Mouse (Mus musculus): ENCODE data around the gene C1qtnf6. TPM values are rescaled to one million over a fixed set of nuclear protein-coding genes. Genes with fewer than 3 reads are reported as not detected.

The C1qtnf6 gene
- polyA plus RNA-seq, 1 experiment from 2014 or later = 41.1 TPM

DNA sequence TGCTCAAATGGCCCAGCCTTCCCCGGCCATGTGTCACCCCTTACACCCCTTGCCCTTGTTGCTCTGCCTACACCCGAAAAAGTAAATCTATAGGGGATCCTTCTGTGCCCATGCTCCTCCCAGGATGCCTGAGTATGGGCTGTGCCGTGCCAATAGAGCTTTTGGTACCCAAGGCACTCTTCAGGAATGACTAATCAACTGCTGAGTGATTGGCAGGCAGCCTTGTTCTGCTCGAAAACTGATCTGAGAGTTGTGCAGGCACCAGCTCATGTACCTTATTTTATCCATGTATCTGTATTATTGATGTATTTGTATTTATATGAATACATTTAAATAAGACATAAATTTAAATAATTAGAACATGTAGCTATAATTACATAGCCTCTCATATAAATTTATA lies 44.1 kb downstream of the C1qtnf6 start:
- ATAC-seq (ENCODE audit: insufficient number of reproducible peaks, insufficient read depth, low FRiP score, low read depth) = no peak

DNA sequence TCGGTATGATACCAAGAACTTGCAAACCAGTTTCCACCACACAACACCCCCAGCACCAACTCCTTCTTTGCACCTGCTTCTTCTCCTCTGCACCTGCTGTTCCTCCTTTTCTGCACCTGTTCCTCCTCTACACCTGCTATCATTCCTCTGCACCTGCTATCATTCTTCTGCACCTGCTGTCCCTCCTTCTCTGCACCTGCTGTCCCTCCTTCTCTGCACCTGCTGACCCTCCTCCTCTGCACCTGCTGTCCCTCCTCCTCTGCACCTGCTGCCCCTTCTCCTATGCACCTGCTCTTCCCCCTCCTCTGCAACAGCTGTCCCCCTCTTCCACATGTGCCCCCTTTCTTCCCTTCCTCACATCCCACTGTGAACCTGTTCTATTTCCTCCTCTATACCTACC lies 44.7 kb downstream of the C1qtnf6 start:
- H3K27ac ChIP-seq (replicated peaks in 1 of 2; ENCODE audit: control insufficient read depth in 1 of 2, insufficient read depth in 1 of 2, low read depth in 2 of 2, low read length in 2 of 2) = no peak overlapping the region
- H3K4me3 ChIP-seq (ENCODE audit: control insufficient read depth in 1 of 2, insufficient read depth in 1 of 2, low read depth in 1 of 2, low read length in 2 of 2) = no peak overlapping the region
- WGBS = 87% methylated on average over 1 of the region's 1 CpGs
- no peaks in the 10 kb centered on the region for H3K36me3 ChIP-seq (ENCODE audit: control insufficient read depth, insufficient read depth, low read length)
- ATAC-seq (ENCODE audit: insufficient number of reproducible peaks, insufficient read depth, low FRiP score, low read depth) = no peak
- H3K4me1 ChIP-seq (ENCODE audit: control insufficient read depth in 2 of 2, insufficient read depth in 2 of 2, low read length in 2 of 2) = peaks cover 0 to 3% of the 10 kb centered on the region in 2 experiments; a peak in 1 of 4 replicates
- H3K4me2 ChIP-seq (ENCODE audit: low read length) = no peak overlapping the region
- H3K9me3 ChIP-seq (ENCODE audit: control insufficient read depth, low read length) = no peaks in the 10 kb centered on the region
- H3K27me3 ChIP-seq (ENCODE audit: control insufficient read depth, insufficient read depth, low read length) = 0 out of 2 replicates have a peak, but pooled peaks cover 11% of the 10 kb centered on the region
- H3K9ac ChIP-seq (ENCODE audit: low read length) = no peak overlapping the region

More for the DNA sequence above, 44.1 kb downstream of the C1qtnf6 start:
- H3K36me3 ChIP-seq (ENCODE audit: control insufficient read depth, insufficient read depth, low read length) = no peaks in the 10 kb centered on the region
- no peaks in the 10 kb centered on the region for H3K9me3 ChIP-seq (ENCODE audit: control insufficient read depth, low read length)
- WGBS = 60% methylated on average over 4 of the region's 4 CpGs
- peaks cover 0 to 3% of the 10 kb centered on the region in 2 experiments; a peak in 1 of 4 replicates for H3K4me1 ChIP-seq (ENCODE audit: control insufficient read depth in 2 of 2, insufficient read depth in 2 of 2, low read length in 2 of 2)
- no peak overlapping the region for H3K4me3 ChIP-seq (ENCODE audit: control insufficient read depth in 1 of 2, insufficient read depth in 1 of 2, low read depth in 1 of 2, low read length in 2 of 2)
- H3K27me3 ChIP-seq (ENCODE audit: control insufficient read depth, insufficient read depth, low read length) = 0 out of 2 replicates have a peak, but pooled peaks cover 11% of the 10 kb centered on the region
- no peak overlapping the region for H3K4me2 ChIP-seq (ENCODE audit: low read length)
- H3K9ac ChIP-seq (ENCODE audit: low read length) = no peak overlapping the region
- no peak overlapping the region for H3K27ac ChIP-seq (replicated peaks in 1 of 2; ENCODE audit: control insufficient read depth in 1 of 2, insufficient read depth in 1 of 2, low read depth in 2 of 2, low read length in 2 of 2)

DNA sequence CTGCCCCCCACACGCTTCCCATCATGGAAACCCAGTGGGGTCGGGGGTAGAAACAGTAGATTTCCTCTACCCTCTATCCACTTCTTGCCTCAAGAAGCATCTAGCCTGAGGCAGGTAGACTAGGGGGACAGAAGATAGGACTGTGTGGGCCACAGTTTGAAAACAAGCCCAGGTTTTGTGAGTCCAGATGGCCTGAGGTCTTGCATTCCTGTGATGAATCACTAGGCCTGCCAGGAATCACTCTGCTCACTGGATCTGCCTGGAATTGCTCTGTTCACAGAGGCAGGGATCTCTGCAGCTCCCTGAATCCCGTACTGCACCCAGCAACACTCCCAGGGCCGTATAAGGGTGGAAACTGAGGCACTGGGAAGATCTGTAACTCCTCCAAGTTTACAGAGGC lies 47.9 kb downstream of the C1qtnf6 start:
- H3K9ac ChIP-seq (ENCODE audit: low read length) = no peak overlapping the region
- no peak overlapping the region for H3K27ac ChIP-seq (replicated peaks in 1 of 2; ENCODE audit: control insufficient read depth in 1 of 2, insufficient read depth in 1 of 2, low read depth in 2 of 2, low read length in 2 of 2)
- 0 out of 2 replicates have a peak, but pooled peaks cover 11% of the 10 kb centered on the region for H3K27me3 ChIP-seq (ENCODE audit: control insufficient read depth, insufficient read depth, low read length)
- H3K4me2 ChIP-seq (ENCODE audit: low read length) = no peak overlapping the region
- no peaks in the 10 kb centered on the region for H3K9me3 ChIP-seq (ENCODE audit: control insufficient read depth, low read length)
- H3K4me1 ChIP-seq (ENCODE audit: control insufficient read depth in 2 of 2, insufficient read depth in 2 of 2, low read length in 2 of 2) = peaks cover 0 to 7% of the 10 kb centered on the region in 2 experiments; a peak in 1 of 4 replicates
- ATAC-seq (ENCODE audit: insufficient number of reproducible peaks, insufficient read depth, low FRiP score, low read depth) = no peak
- 68% methylated on average over 4 of the region's 4 CpGs for WGBS
- H3K4me3 ChIP-seq (ENCODE audit: control insufficient read depth in 1 of 2, insufficient read depth in 1 of 2, low read depth in 1 of 2, low read length in 2 of 2) = no peak overlapping the region
- H3K36me3 ChIP-seq (ENCODE audit: control insufficient read depth, insufficient read depth, low read length) = no peaks in the 10 kb centered on the region

DNA sequence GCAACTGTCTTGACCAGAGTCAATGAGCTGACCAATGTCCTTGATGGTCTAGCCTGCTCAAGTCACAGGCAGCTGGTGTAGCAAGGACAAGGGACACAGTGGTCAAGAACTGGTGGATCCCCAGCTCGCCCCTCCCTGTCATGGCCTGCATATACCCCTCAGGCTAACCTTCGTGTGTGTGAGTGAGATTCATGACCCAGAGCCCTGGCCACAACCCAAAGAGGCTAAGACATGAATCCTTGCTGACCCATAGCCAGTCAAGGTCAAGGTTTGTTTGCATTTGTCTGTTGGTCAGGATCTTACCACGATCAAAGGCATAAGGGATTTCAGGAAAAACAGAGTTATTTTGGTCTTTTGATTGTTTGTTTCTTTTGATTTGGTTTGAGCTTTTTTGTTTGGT lies 48.7 kb downstream of the C1qtnf6 start:
- 66% methylated on average over 3 of the region's 3 CpGs for WGBS
- H3K36me3 ChIP-seq (ENCODE audit: control insufficient read depth, insufficient read depth, low read length) = no peaks in the 10 kb centered on the region
- no peak overlapping the region for H3K4me2 ChIP-seq (ENCODE audit: low read length)
- H3K9ac ChIP-seq (ENCODE audit: low read length) = no peak overlapping the region
- ATAC-seq (ENCODE audit: insufficient number of reproducible peaks, insufficient read depth, low FRiP score, low read depth) = no peak
- 0 out of 2 replicates have a peak, but pooled peaks cover 15% of the 10 kb centered on the region for H3K27me3 ChIP-seq (ENCODE audit: control insufficient read depth, insufficient read depth, low read length)
- no peak overlapping the region for H3K27ac ChIP-seq (replicated peaks in 1 of 2; ENCODE audit: control insufficient read depth in 1 of 2, insufficient read depth in 1 of 2, low read depth in 2 of 2, low read length in 2 of 2)
- H3K4me1 ChIP-seq (ENCODE audit: control insufficient read depth in 2 of 2, insufficient read depth in 2 of 2, low read length in 2 of 2) = peaks cover 0 to 7% of the 10 kb centered on the region in 2 experiments; a peak in 1 of 4 replicates
- no peak overlapping the region for H3K4me3 ChIP-seq (ENCODE audit: control insufficient read depth in 1 of 2, insufficient read depth in 1 of 2, low read depth in 1 of 2, low read length in 2 of 2)
- H3K9me3 ChIP-seq (ENCODE audit: control insufficient read depth, low read length) = no peaks in the 10 kb centered on the region

DNA sequence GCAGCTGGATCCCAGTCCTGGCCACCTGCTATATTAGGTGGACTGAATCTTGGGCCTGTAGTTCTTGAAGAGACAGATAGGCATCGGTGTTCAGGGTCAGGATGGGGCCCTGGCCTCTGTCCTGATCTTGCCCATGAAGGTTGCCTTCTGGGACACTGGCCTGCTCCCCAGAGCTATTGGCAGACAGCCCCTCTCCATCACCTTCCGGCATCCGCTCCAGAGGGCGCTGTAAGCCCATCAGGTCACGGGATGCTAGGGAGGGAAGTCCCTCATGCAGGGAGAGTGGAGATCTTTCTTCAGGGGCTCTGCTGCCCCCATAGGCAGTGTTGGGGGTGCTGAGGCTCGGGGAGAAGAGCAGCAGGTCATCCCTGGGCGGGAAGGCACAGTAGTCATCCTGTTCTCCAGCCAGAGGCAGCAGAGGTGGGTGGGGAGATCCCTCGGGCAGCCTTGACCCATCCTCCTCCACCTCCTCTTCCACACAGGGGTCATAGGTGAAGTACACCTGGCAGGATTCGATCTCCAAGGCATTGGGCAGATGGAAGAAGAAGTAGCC lies 49.7 kb downstream of the C1qtnf6 start:
- no peak overlapping the region for H3K9ac ChIP-seq (ENCODE audit: low read length)
- H3K4me3 ChIP-seq (ENCODE audit: control insufficient read depth in 1 of 2, insufficient read depth in 1 of 2, low read depth in 1 of 2, low read length in 2 of 2) = no peak overlapping the region
- peaks cover 0 to 7% of the 10 kb centered on the region in 2 experiments; a peak in 1 of 4 replicates for H3K4me1 ChIP-seq (ENCODE audit: control insufficient read depth in 2 of 2, insufficient read depth in 2 of 2, low read length in 2 of 2)
- H3K27me3 ChIP-seq (ENCODE audit: control insufficient read depth, insufficient read depth, low read length) = 0 out of 2 replicates have a peak, but pooled peaks cover 12% of the 10 kb centered on the region
- H3K9me3 ChIP-seq (ENCODE audit: control insufficient read depth, low read length) = no peaks in the 10 kb centered on the region
- no peak overlapping the region for H3K27ac ChIP-seq (replicated peaks in 1 of 2; ENCODE audit: control insufficient read depth in 1 of 2, insufficient read depth in 1 of 2, low read depth in 2 of 2, low read length in 2 of 2)
- ATAC-seq (ENCODE audit: insufficient number of reproducible peaks, insufficient read depth, low FRiP score, low read depth) = no peak
- 51% methylated on average over 9 of the region's 9 CpGs for WGBS
- no peak overlapping the region for H3K4me2 ChIP-seq (ENCODE audit: low read length)
- no peaks in the 10 kb centered on the region for H3K36me3 ChIP-seq (ENCODE audit: control insufficient read depth, insufficient read depth, low read length)

DNA sequence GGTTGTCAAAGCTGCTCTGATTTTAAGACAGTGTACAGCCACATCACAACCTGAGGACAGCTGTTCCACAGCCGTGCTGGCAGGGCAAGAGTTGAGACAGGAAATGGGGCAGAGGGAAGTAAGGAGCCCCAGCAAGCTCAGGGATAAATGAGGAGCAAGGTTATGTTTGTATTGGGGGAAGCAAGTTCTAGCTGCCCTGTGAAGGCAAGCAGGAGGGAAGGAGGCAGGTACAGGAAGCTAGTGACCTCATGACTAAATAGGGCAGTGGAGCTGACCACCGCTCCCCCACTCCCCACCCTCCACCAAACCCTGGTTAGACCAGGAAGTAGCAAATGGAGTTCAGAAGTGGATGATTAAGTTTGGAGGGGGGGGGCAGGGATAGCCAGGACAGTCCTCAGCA lies 50.2 kb downstream of the C1qtnf6 start:
- Histone ChIP-seq H3K27ac (replicated peaks in 1 of 2; ENCODE audit: control insufficient read depth in 1 of 2, insufficient read depth in 1 of 2, low read depth in 2 of 2, low read length in 2 of 2) (no peak overlapping the region), H3K27me3 (ENCODE audit: control insufficient read depth, insufficient read depth, low read length) (0 out of 2 replicates have a peak, but pooled peaks cover 12% of the 10 kb centered on the region), H3K9ac (ENCODE audit: low read length) (no peak overlapping the region), H3K4me3 (ENCODE audit: control insufficient read depth in 1 of 2, insufficient read depth in 1 of 2, low read depth in 1 of 2, low read length in 2 of 2) (no peak overlapping the region), H3K4me1 (ENCODE audit: control insufficient read depth in 2 of 2, insufficient read depth in 2 of 2, low read length in 2 of 2) (peaks cover 0 to 7% of the 10 kb centered on the region in 2 experiments; a peak in 1 of 4 replicates), H3K4me2 (ENCODE audit: low read length) (no peak overlapping the region), H3K36me3 (ENCODE audit: control insufficient read depth, insufficient read depth, low read length) (no peaks in the 10 kb centered on the region), H3K9me3 (ENCODE audit: control insufficient read depth, low read length) (no peaks in the 10 kb centered on the region)
- 34% methylated on average over 2 of the region's 2 CpGs for WGBS
- no peak for ATAC-seq (ENCODE audit: insufficient number of reproducible peaks, insufficient read depth, low FRiP score, low read depth)

DNA sequence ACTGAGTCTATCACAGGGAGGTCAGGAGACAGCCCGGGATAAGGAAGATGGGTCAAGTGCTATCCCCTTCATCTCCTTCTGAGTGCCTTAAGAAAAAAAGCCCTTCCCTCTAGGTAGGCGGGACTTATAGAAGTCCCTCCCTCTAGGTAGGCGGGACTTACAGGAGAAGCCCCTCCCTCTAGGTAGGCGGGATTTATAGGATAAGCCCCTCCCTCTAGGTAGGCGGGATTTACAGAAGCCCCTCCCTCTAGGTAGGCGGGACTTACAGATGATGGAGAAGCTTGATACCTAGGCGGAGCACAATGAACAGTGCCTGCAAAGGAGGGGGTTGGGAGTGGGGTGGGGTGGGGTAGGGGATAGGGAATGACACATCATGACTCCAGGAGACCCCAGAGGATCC lies 51.1 kb downstream of the C1qtnf6 start:
- WGBS = 68% methylated on average over 7 of the region's 7 CpGs
- H3K36me3 ChIP-seq (ENCODE audit: control insufficient read depth, insufficient read depth, low read length) = no peaks in the 10 kb centered on the region
- no peak overlapping the region for H3K4me3 ChIP-seq (ENCODE audit: control insufficient read depth in 1 of 2, insufficient read depth in 1 of 2, low read depth in 1 of 2, low read length in 2 of 2)
- no peak overlapping the region for H3K4me2 ChIP-seq (ENCODE audit: low read length)
- H3K9me3 ChIP-seq (ENCODE audit: control insufficient read depth, low read length) = no peaks in the 10 kb centered on the region
- peaks cover 3 to 9% of the 10 kb centered on the region in 2 experiments; a peak in 1 of 4 replicates for H3K4me1 ChIP-seq (ENCODE audit: control insufficient read depth in 2 of 2, insufficient read depth in 2 of 2, low read length in 2 of 2)
- no peak for ATAC-seq (ENCODE audit: insufficient number of reproducible peaks, insufficient read depth, low FRiP score, low read depth)
- H3K27ac ChIP-seq (replicated peaks in 1 of 2; ENCODE audit: control insufficient read depth in 1 of 2, insufficient read depth in 1 of 2, low read depth in 2 of 2, low read length in 2 of 2) = no peak overlapping the region
- H3K27me3 ChIP-seq (ENCODE audit: control insufficient read depth, insufficient read depth, low read length) = 0 out of 2 replicates have a peak, but pooled peaks cover 12% of the 10 kb centered on the region
- H3K9ac ChIP-seq (ENCODE audit: low read length) = no peak overlapping the region

Measured in heart, embryonic 14.5 days (tissue).